Mouse (Mus musculus) limb, embryonic 12.5 days (tissue): ENCODE data around the gene Rab25. TPM values are rescaled to one million over a fixed set of nuclear protein-coding genes. Genes with fewer than 3 reads are reported as not detected.
A peak's percentile ranks its signal among the peaks of the same experiment; 100 is the strongest.

Experiments used
- ATAC-seq: fragments of 200-750 bp; cut with Nextera tagmentation; 2 replicates; pipeline ENCODE4 v1.8.0; 2017; ENCODE audit warnings: low read depth, moderate TSS enrichment; ENCODE audit not compliant: insufficient number of reproducible peaks, insufficient read depth, low FRiP score, low TSS enrichment
- H3K27ac ChIP-seq: fragments of 300-500 bp; sonication (generic); 2 replicates; pipeline ENCODE4 v1.5.1; 2016; ENCODE audit warnings: mild to moderate bottlenecking, moderate library complexity
- H3K27me3 ChIP-seq: fragments of 300-500 bp; sonication (generic); 2 replicates; pipeline ENCODE4 v1.6.1; 2016; ENCODE audit warnings: mild to moderate bottlenecking, moderate library complexity
- H3K36me3 ChIP-seq: fragments of 300-500 bp; sonication (generic); 2 replicates; pipeline ENCODE4 v1.6.1; 2016; ENCODE audit warnings: mild to moderate bottlenecking, moderate library complexity
- H3K4me1 ChIP-seq: fragments of 300-500 bp; sonication (generic); replicated peaks from 2 replicates; pipeline ENCODE4 v1.6.1; 2016
- H3K4me2 ChIP-seq: fragments of 300-500 bp; sonication (generic); 2 replicates; pipeline ENCODE4 v1.6.1; 2016; ENCODE audit warnings: mild to moderate bottlenecking, moderate library complexity
- H3K4me3 ChIP-seq: fragments of 300-500 bp; sonication (generic); replicated peaks from 2 replicates; pipeline ENCODE4 v1.5.1; 2016; ENCODE audit warnings: mild to moderate bottlenecking
- H3K9ac ChIP-seq: fragments of 300-500 bp; sonication (generic); replicated peaks from 2 replicates; pipeline ENCODE4 v1.6.1; 2016; ENCODE audit warnings: mild to moderate bottlenecking, moderate library complexity
- H3K9me3 ChIP-seq: fragments of 300-500 bp; sonication (generic); 2 replicates; pipeline ENCODE4 v1.6.1; 2016; ENCODE audit warnings: mild to moderate bottlenecking, moderate library complexity
- WGBS: fragments of 180-500 bp; shearing (Covaris S2); methylation state at CpG from one replicate; pipeline ENCODE4 v1.1.7; 2016; 5-methylcytosine and 5-hydroxymethylcytosine counted together
- polyA plus RNA-seq: library from polyadenylated mRNA; unstranded; fragments of >200 nt; fragmentation: Nextera tagmentation; extraction: Ambion mirVana; gene quantifications from 2 replicates; pipeline ENCODE4 v1.2.1, GENCODE M21; 2016

Rab25 gene
- polyA plus RNA-seq, 1 experiment from 2014 or later: 2.6 TPM

GRCm38 (mm10) chr3:88566536-88567061 is 18.5 kb upstream of the Rab25 start:
- no peak for ATAC-seq
- peaks cover 89% of the 10 kb centered on the region for H3K36me3 ChIP-seq
- WGBS: 95% methylated on average over 4 of the region's 4 CpGs

GRCm38 (mm10) chr3:88566116-88566515 is 18.0 kb upstream of the Rab25 start:
- H3K9ac ChIP-seq: no peak overlapping the region
- H3K27me3 ChIP-seq: no peaks in the 10 kb centered on the region
- no peaks in the 10 kb centered on the region for H3K4me1 ChIP-seq
- no peaks in the 10 kb centered on the region for H3K9me3 ChIP-seq
- H3K4me3 ChIP-seq: no peak overlapping the region
- peaks cover 94% of the 10 kb centered on the region for H3K36me3 ChIP-seq
- 91% methylated on average over 3 of the region's 3 CpGs for WGBS
- ATAC-seq: no peak
- no peak overlapping the region for H3K27ac ChIP-seq
- no peak overlapping the region for H3K4me2 ChIP-seq

More at GRCm38 (mm10) chr3:88566536-88567061, 18.5 kb upstream of the Rab25 start:
- Histone ChIP-seq H3K4me3 (no peak overlapping the region), H3K9ac (no peak overlapping the region), H3K4me2 (no peak overlapping the region), H3K27me3 (no peaks in the 10 kb centered on the region), H3K9me3 (no peaks in the 10 kb centered on the region), H3K27ac (no peak overlapping the region), H3K4me1 (no peaks in the 10 kb centered on the region)

DNA sequence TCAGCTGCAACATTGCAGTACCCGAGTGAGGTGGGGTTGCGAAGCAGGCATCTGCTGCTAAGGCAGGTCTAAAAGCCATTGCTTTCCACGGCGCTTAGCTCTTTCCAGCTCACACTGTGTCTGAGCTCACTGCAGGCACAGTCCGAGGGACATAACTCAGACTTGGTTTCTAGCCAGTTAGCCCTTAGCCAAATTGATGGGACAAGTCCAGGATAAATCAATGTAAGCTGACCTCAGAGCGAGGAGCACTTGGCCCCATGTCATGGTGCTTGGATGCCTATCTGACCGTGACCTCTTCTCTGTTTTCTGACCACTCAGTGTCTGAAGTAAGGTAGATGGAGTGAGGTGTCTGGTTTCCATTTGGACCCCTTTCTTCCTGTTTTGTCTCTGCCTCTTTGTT is 15.9 kb upstream of the Rab25 start:
- no peak overlapping the region for H3K4me2 ChIP-seq
- WGBS: 87% methylated on average over 7 of the region's 7 CpGs
- no peaks in the 10 kb centered on the region for H3K4me1 ChIP-seq
- H3K9ac ChIP-seq: no peak overlapping the region
- H3K27ac ChIP-seq: no peak overlapping the region
- no peak for ATAC-seq
- no peaks in the 10 kb centered on the region for H3K27me3 ChIP-seq
- H3K36me3 ChIP-seq: peaks cover 100% of the 10 kb centered on the region
- no peaks in the 10 kb centered on the region for H3K9me3 ChIP-seq
- no peak overlapping the region for H3K4me3 ChIP-seq

GRCm38 (mm10) chr3:88563442-88563841 is 15.3 kb upstream of the Rab25 start:
- H3K9me3 ChIP-seq: no peaks in the 10 kb centered on the region
- H3K27me3 ChIP-seq: no peaks in the 10 kb centered on the region
- H3K9ac ChIP-seq: no peak overlapping the region
- no peak overlapping the region for H3K4me3 ChIP-seq
- H3K4me1 ChIP-seq: no peaks in the 10 kb centered on the region
- peak; percentile 12; the same call in 1 of the 2 replicates for ATAC-seq
- H3K36me3 ChIP-seq: peaks cover 100% of the 10 kb centered on the region
- 80% methylated on average over 4 of the region's 4 CpGs for WGBS
- H3K27ac ChIP-seq: no peak overlapping the region
- H3K4me2 ChIP-seq: no peak overlapping the region

- WGBS: 75% methylated on average over 4 of the region's 4 CpGs
- Histone ChIP-seq H3K27me3 (no peaks in the 10 kb centered on the region), H3K36me3 (peaks cover 100% of the 10 kb centered on the region), H3K4me1 (no peaks in the 10 kb centered on the region), H3K4me2 (no peak overlapping the region), H3K9me3 (no peaks in the 10 kb centered on the region), H3K9ac (no peak overlapping the region), H3K27ac (no peak overlapping the region), H3K4me3 (no peak overlapping the region)
- no peak for ATAC-seq
These were observed 13.9 kb upstream of the Rab25 start for GRCm38 (mm10) chr3:88561989-88562388.

DNA sequence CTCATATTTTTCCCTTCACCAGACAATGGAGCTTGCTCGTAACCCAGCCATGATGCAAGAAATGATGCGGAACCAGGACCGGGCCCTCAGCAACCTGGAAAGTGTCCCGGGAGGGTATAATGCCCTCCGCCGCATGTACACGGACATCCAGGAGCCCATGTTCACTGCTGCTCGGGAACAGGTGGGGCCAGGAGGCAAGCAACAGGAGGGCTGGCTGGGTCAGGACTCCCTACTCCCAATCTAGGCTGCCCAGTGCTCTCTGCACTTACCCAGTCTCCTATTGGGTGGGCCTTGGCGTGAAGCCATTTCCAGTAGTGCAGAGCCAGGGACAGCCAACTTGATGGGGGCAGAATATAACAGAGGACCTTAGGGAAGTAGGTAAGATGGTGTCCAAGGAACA is 11.5 kb upstream of the Rab25 start:
- H3K9ac ChIP-seq: no peak overlapping the region
- H3K4me3 ChIP-seq: no peak overlapping the region
- H3K4me1 ChIP-seq: peaks cover 6% of the 10 kb centered on the region; the same call in 1 of the 2 replicates
- H3K4me2 ChIP-seq: no peak overlapping the region
- no peak overlapping the region for H3K27ac ChIP-seq
- peaks cover 93% of the 10 kb centered on the region for H3K36me3 ChIP-seq
- WGBS: 96% methylated on average over 9 of the region's 9 CpGs
- no peak for ATAC-seq
- no peaks in the 10 kb centered on the region for H3K27me3 ChIP-seq
- no peaks in the 10 kb centered on the region for H3K9me3 ChIP-seq

DNA sequence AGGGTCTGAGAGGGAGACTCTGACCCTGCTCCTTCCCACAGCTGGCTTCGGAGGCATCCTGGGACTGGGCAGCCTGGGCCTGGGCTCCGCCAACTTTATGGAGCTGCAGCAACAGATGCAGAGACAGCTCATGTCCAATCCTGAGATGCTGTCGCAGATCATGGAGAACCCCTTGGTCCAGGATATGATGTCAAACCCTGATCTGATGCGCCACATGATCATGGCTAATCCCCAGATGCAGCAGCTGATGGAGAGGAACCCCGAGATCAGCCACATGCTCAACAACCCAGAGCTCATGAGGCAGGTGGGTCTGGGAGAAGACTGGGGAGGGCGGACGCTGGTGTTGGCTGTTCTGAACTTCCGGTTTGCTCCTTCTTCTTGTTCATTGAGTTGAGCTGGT is 8.5 kb upstream of the Rab25 start:
- Histone ChIP-seq H3K9me3 (no peaks in the 10 kb centered on the region), H3K27me3 (no peaks in the 10 kb centered on the region), H3K27ac (no peak overlapping the region), H3K9ac (peak overlapping the region; percentile 12; the same call in 1 of the 2 replicates), H3K4me3 (no peak overlapping the region), H3K4me1 (peaks cover 17% of the 10 kb centered on the region), H3K36me3 (peaks cover 63% of the 10 kb centered on the region), H3K4me2 (no peak overlapping the region)
- no peak for ATAC-seq
- WGBS: 94% methylated on average over 8 of the region's 8 CpGs

DNA sequence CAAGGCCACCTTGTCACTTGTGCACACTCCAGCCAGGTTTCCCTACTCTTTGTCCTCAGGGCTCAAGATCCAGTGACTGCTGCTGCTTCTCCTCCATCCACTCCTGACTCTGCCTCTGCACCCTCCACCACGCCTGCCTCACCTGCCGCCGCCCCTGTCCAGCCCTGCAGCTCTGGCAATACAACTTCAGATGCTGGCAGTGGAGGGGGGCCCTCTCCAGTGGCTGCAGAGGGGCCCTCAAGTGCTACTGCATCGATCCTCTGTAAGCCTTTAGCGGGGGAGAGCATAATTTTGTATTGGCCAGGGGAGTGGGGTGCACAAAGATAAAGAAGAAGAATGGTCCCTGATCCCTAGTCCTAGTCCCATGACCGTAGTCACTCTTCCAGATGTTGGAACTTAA is 7.6 kb upstream of the Rab25 start:
- H3K27me3 ChIP-seq: no peaks in the 10 kb centered on the region
- H3K36me3 ChIP-seq: peaks cover 55% of the 10 kb centered on the region
- H3K27ac ChIP-seq: no peak overlapping the region
- no peak for ATAC-seq
- no peaks in the 10 kb centered on the region for H3K9me3 ChIP-seq
- peaks cover 20% of the 10 kb centered on the region for H3K4me1 ChIP-seq
- no peak overlapping the region; the same call in 1 of the 2 replicates for H3K4me3 ChIP-seq
- H3K9ac ChIP-seq: 0 out of 2 replicates have a peak overlapping the region, but pooled peaks have one; percentile 13
- H3K4me2 ChIP-seq: no peak overlapping the region
- 96% methylated on average over 6 of the region's 6 CpGs for WGBS

GRCm38 (mm10) chr3:88555069-88555605 is 7.0 kb upstream of the Rab25 start:
- ATAC-seq: no peak
- H3K9ac ChIP-seq: no peak overlapping the region
- H3K4me1 ChIP-seq: peaks cover 20% of the 10 kb centered on the region
- peak overlapping the region; percentile 9; the same call in 1 of the 2 replicates for H3K4me3 ChIP-seq
- no peaks in the 10 kb centered on the region for H3K27me3 ChIP-seq
- peaks cover 49% of the 10 kb centered on the region for H3K36me3 ChIP-seq
- H3K27ac ChIP-seq: no peak overlapping the region
- 95% methylated on average over 5 of the region's 5 CpGs for WGBS
- H3K4me2 ChIP-seq: peak overlapping the region; percentile 71
- H3K9me3 ChIP-seq: no peaks in the 10 kb centered on the region

DNA sequence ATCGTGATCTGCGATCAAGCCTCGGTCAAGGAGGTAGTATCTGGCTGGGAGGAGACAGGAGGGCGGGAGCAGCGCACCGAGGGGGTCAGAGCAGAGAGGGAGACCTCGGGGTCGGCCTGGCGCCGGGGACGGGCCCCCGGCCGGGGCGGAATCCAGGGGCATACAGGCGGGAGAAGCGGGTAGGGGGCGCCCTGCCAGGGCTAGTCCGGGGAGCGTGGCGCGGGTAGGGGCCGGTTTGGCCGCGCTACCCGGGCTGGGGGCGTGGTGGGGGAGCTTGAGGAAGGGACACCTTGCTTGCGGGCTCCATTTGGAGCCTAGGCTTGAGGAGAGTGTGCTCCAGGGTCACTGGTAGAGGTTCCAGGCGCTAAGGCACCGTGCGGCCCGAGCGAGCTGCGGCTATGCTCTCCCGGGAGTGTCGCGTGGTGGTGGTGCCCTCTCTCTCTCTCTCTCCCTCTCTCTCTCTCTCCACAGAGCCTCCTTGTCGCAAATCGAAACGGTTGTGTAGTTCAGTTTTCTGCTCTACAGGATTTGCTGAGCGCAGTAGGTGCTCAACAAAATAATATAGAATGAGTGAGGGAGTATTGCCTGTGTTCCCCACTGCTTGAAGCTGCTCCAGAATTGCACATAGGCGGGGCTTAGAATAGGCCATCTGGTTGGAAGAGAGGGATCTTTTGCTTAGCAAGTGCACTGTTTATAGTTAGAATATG is 5.9 kb upstream of the Rab25 start:
- Histone ChIP-seq H3K9me3 (no peaks in the 10 kb centered on the region), H3K27me3 (no peaks in the 10 kb centered on the region), H3K4me3 (peak overlapping the region; percentile 86), H3K27ac (peak overlapping the region; percentile 95), H3K4me2 (peak overlapping the region; percentile 71), H3K36me3 (peaks cover 38% of the 10 kb centered on the region), H3K4me1 (peaks cover 20% of the 10 kb centered on the region), H3K9ac (peak overlapping the region; percentile 86)
- peak; percentile 26 for ATAC-seq
- WGBS: under 1% methylated on average over 38 of the region's 41 CpGs

GRCm38 (mm10) chr3:88553525-88553879 is 5.4 kb upstream of the Rab25 start, which contains the start of gene Ubqln4:
Gene Ubqln4, plus strand, starts transcription at chr3:88553758.
- H3K4me1 ChIP-seq: peaks cover 20% of the 10 kb centered on the region
- peak within 1 kb of the TSS; percentile 86 for H3K4me3 ChIP-seq
- peak within 1 kb of the TSS; percentile 95 for H3K27ac ChIP-seq
- H3K9ac ChIP-seq: peak within 1 kb of the TSS; percentile 86
- H3K9me3 ChIP-seq: no peaks in the 10 kb centered on the region
- peak; percentile 79 for ATAC-seq
- WGBS: under 1% methylated on average over 25 of the region's 37 CpGs
- H3K4me2 ChIP-seq: peak within 1 kb of the TSS; percentile 71
- no peaks in the 10 kb centered on the region for H3K27me3 ChIP-seq
- H3K36me3 ChIP-seq: peaks cover 32% of the 10 kb centered on the region
